15 mouse cellular contexts compared by ENCODE assay signal in genomic region chr13:46819729-46820223, GRCm38 (mm10).
A peak's percentile ranks its signal among the peaks of the same experiment; 100 is the strongest.
DNase-seq lines count a peak whose midpoint lies in the region; ATAC-seq and TF ChIP-seq lines count a peak whose summit lies in the region.
"Had no signal": no experiment of that assay in that cellular context is flagged by ENCODE, and none has a peak within 500 bp of the region (broad histone marks: within the 10 kb centered on the region; RNA-seq: fewer than 3 reads in every experiment).

No protein-coding gene starts in this region.

- WGBS in hindbrain, embryonic 11.5 days, result 79% methylated on average over 13 of the region's 13 CpGs
- WGBS in hindbrain, embryonic 10.5 days, result 79% methylated on average over 13 of the region's 13 CpGs
- WGBS in forebrain, embryonic 13.5 days, result 57% methylated on average over 13 of the region's 13 CpGs
- 49% methylated on average over 13 of the region's 13 CpGs for WGBS in hindbrain, postnatal 0 days
- 32% methylated on average over 13 of the region's 13 CpGs for WGBS in midbrain, postnatal 0 days

- H3K36me3 ChIP-seq in hindbrain, embryonic 11.5 days (ENCODE audit: control insufficient read depth, insufficient read depth, low read length), result 0 out of 2 replicates have a peak, but pooled peaks cover 3% of the 10 kb centered on the region
- peaks cover 55% of the 10 kb centered on the region for H3K36me3 ChIP-seq in hindbrain, embryonic 10.5 days
- H3K36me3 ChIP-seq in forebrain, embryonic 13.5 days (ENCODE audit: poor library complexity, severe bottlenecking), result peaks cover 23% of the 10 kb centered on the region
- peaks cover 26% of the 10 kb centered on the region for H3K36me3 ChIP-seq in hindbrain, postnatal 0 days (ENCODE audit: insufficient read depth, low read length)
- H3K36me3 ChIP-seq in midbrain, postnatal 0 days (ENCODE audit: insufficient read depth, low read length), result peaks cover 17% of the 10 kb centered on the region

- peak; percentile 19 for DNase-seq in hindbrain, embryonic 11.5 days (ENCODE audit: low spot score)
- DNase-seq in hindbrain, embryonic 10.5 days (ENCODE audit: low spot score), result no peak
- peak; percentile 66 for DNase-seq in hindbrain, postnatal 0 days (ENCODE audit: low spot score)
- peak; percentile 63 for DNase-seq in midbrain, postnatal 0 days (ENCODE audit: low spot score)
- DNase-seq in thymus, postnatal 14 days, result no peak
- no peak for DNase-seq in thymus, postnatal 0 days (ENCODE audit: low spot score)
- no peak for DNase-seq in adrenal gland, postnatal 4 days (ENCODE audit: low spot score in 2 of 2)
- DNase-seq: B cell, adult 2 months; cerebellum, postnatal 10 days; lung, postnatal 14 days; thymus, postnatal 25 days had no signal

- H3K27me3 ChIP-seq in hindbrain, embryonic 11.5 days (ENCODE audit: control insufficient read depth, insufficient read depth, low read length), result no peaks in the 10 kb centered on the region
- H3K27me3 ChIP-seq in hindbrain, embryonic 10.5 days (ENCODE audit: insufficient read depth, poor library complexity, severe bottlenecking), result no peaks in the 10 kb centered on the region
- no peaks in the 10 kb centered on the region for H3K27me3 ChIP-seq in forebrain, embryonic 13.5 days
- H3K27me3 ChIP-seq in hindbrain, postnatal 0 days (ENCODE audit: insufficient read depth, low read length), result no peaks in the 10 kb centered on the region
- no peaks in the 10 kb centered on the region for H3K27me3 ChIP-seq in midbrain, postnatal 0 days (ENCODE audit: insufficient read depth, low read length)
- H3K27me3 ChIP-seq: embryonic facial prominence, embryonic 15.5 days; kidney, embryonic 15.5 days; liver, embryonic 12.5 days had no signal

- no peak for TF ChIP-seq CTCF in hindbrain, postnatal 0 days (IDR thresholded peaks at IDR 0.05; ENCODE audit: low read depth)
- no peak for TF ChIP-seq CTCF in midbrain, postnatal 0 days (IDR thresholded peaks at IDR 0.05)

- ATAC-seq in hindbrain, embryonic 11.5 days (ENCODE audit: low FRiP score), result no peak
- ATAC-seq in forebrain, embryonic 13.5 days, result peak; percentile 75
- ATAC-seq in hindbrain, postnatal 0 days, result peak; percentile 80
- ATAC-seq in midbrain, postnatal 0 days (ENCODE audit: low FRiP score), result peak; percentile 78
- ATAC-seq: liver, embryonic 12.5 days had no signal

- no peak overlapping the region for H3K4me2 ChIP-seq in hindbrain, embryonic 11.5 days (replicated peaks; ENCODE audit: low read depth, low read length)
- peak overlapping the region; percentile 43 for H3K4me2 ChIP-seq in forebrain, embryonic 13.5 days
- peak overlapping the region; percentile 28 for H3K4me2 ChIP-seq in hindbrain, postnatal 0 days (ENCODE audit: low read depth, low read length)
- H3K4me2 ChIP-seq in midbrain, postnatal 0 days (ENCODE audit: low read depth, low read length, poor library complexity, severe bottlenecking), result peak overlapping the region; percentile 42
- H3K4me2 ChIP-seq: embryonic facial prominence, embryonic 15.5 days; kidney, embryonic 15.5 days; liver, embryonic 12.5 days had no signal

- no peaks in the 10 kb centered on the region for H3K4me1 ChIP-seq in hindbrain, embryonic 11.5 days (replicated peaks; ENCODE audit: control insufficient read depth, insufficient read depth, low read length)
- peaks cover 9% of the 10 kb centered on the region for H3K4me1 ChIP-seq in hindbrain, embryonic 10.5 days (replicated peaks)
- H3K4me1 ChIP-seq in forebrain, embryonic 13.5 days, result peaks cover 15% of the 10 kb centered on the region
- peaks cover 4% of the 10 kb centered on the region; the same call in 1 of the 2 replicates for H3K4me1 ChIP-seq in hindbrain, postnatal 0 days (ENCODE audit: insufficient read depth, low read length)
- H3K4me1 ChIP-seq in midbrain, postnatal 0 days (ENCODE audit: insufficient read depth, low read length), result no peaks in the 10 kb centered on the region
- H3K4me1 ChIP-seq: embryonic facial prominence, embryonic 15.5 days had no signal

- H3K9ac ChIP-seq in hindbrain, embryonic 11.5 days (ENCODE audit: low read depth, low read length), result no peak overlapping the region
- H3K9ac ChIP-seq in forebrain, embryonic 13.5 days, result no peak overlapping the region
- no peak overlapping the region for H3K9ac ChIP-seq in hindbrain, postnatal 0 days (replicated peaks; ENCODE audit: low read length)
- H3K9ac ChIP-seq in midbrain, postnatal 0 days (replicated peaks; ENCODE audit: low read length, poor library complexity, severe bottlenecking), result no peak overlapping the region
- H3K9ac ChIP-seq: embryonic facial prominence, embryonic 15.5 days; kidney, embryonic 15.5 days; liver, embryonic 12.5 days had no signal

- H3K4me3 ChIP-seq in hindbrain, embryonic 11.5 days (ENCODE audit: low read depth, low read length), result no peak overlapping the region
- H3K4me3 ChIP-seq in hindbrain, embryonic 10.5 days, result no peak overlapping the region
- no peak overlapping the region for H3K4me3 ChIP-seq in forebrain, embryonic 13.5 days
- H3K4me3 ChIP-seq in hindbrain, postnatal 0 days (ENCODE audit: low read length), result no peak overlapping the region
- H3K4me3 ChIP-seq in midbrain, postnatal 0 days (ENCODE audit: low read depth, low read length), result peak overlapping the region; percentile 12; the same call in 1 of the 2 replicates
- H3K4me3 ChIP-seq: embryonic facial prominence, embryonic 15.5 days; kidney, embryonic 15.5 days; liver, embryonic 12.5 days had no signal

- no peak overlapping the region for H3K27ac ChIP-seq in hindbrain, embryonic 11.5 days (ENCODE audit: low read depth, low read length)
- H3K27ac ChIP-seq in hindbrain, embryonic 10.5 days, result no peak overlapping the region
- H3K27ac ChIP-seq in forebrain, embryonic 13.5 days, result peak overlapping the region; percentile 48
- H3K27ac ChIP-seq in hindbrain, postnatal 0 days, result peak overlapping the region; percentile 32; the same call in 1 of the 2 replicates
- peak overlapping the region; percentile 49 for H3K27ac ChIP-seq in midbrain, postnatal 0 days (ENCODE audit: low read depth, low read length)
- H3K27ac ChIP-seq: embryonic facial prominence, embryonic 15.5 days; kidney, embryonic 15.5 days; liver, embryonic 12.5 days had no signal

- no peaks in the 10 kb centered on the region for H3K9me3 ChIP-seq in hindbrain, embryonic 11.5 days (ENCODE audit: control insufficient read depth, low read length)
- H3K9me3 ChIP-seq in hindbrain, embryonic 10.5 days, result no peaks in the 10 kb centered on the region
- no peaks in the 10 kb centered on the region for H3K9me3 ChIP-seq in forebrain, embryonic 13.5 days (replicated peaks)
- H3K9me3 ChIP-seq in hindbrain, postnatal 0 days (ENCODE audit: low read length), result no peaks in the 10 kb centered on the region
- H3K9me3 ChIP-seq in midbrain, postnatal 0 days (ENCODE audit: low read length), result no peaks in the 10 kb centered on the region
- H3K9me3 ChIP-seq: embryonic facial prominence, embryonic 15.5 days; kidney, embryonic 15.5 days; liver, embryonic 12.5 days had no signal

Comparison
In these comparisons a context has a peak if more than half of its experiments do, and no peak if none do; other contexts are left out.
1. DNase-seq: peak in hindbrain, embryonic 11.5 days (single experiment), hindbrain, postnatal 0 days (single experiment) and midbrain, postnatal 0 days (single experiment); none in hindbrain, embryonic 10.5 days (single experiment), thymus, postnatal 14 days (single experiment), thymus, postnatal 0 days (single experiment) and adrenal gland, postnatal 4 days (0 of 2).
2. H3K27ac ChIP-seq: peak in forebrain, embryonic 13.5 days (single experiment), hindbrain, postnatal 0 days (single experiment) and midbrain, postnatal 0 days (single experiment); none in hindbrain, embryonic 11.5 days (single experiment) and hindbrain, embryonic 10.5 days (single experiment).